Mouse (Mus musculus) R1 (cell line): ENCODE measurements around the gene Ctu2.
A peak's percentile ranks its signal among the peaks of the same experiment; 100 is the strongest.

ENCODE experiments used
- DNase-seq: peaks from one replicate; pipeline ENCODE4 v3.0.0-alpha.2; 2018; ENCODE audit warnings: low read depth, low spot score

The Ctu2 gene

GRCm38 (mm10) chr8:122445203-122445602 is 30.7 kb upstream of the Ctu2 start:
- DNase-seq, result no peak

- DNase-seq, result no peak
Measured at GRCm38 (mm10) chr8:122451161-122451703, 24.7 kb upstream of the Ctu2 start.

- no peak for DNase-seq
Measured at GRCm38 (mm10) chr8:122452154-122452553, 23.8 kb upstream of the Ctu2 start.

GRCm38 (mm10) chr8:122454409-122454808 is 21.5 kb upstream of the Ctu2 start:
- DNase-seq, result no peak

- no peak for DNase-seq
Measured at GRCm38 (mm10) chr8:122457171-122457570, 18.8 kb upstream of the Ctu2 start.

- peak; percentile 70 for DNase-seq
Measured at GRCm38 (mm10) chr8:122459218-122459900, 16.6 kb upstream of the Ctu2 start.

- DNase-seq, result no peak
Measured at GRCm38 (mm10) chr8:122459990-122460389, 16.0 kb upstream of the Ctu2 start.

GRCm38 (mm10) chr8:122460524-122461472 is 15.1 kb upstream of the Ctu2 start, which contains the start of gene Snai3:
TSS of gene Snai3 (minus strand) at chr8:122460733.
- peak; percentile 76 for DNase-seq

- DNase-seq, result peak; percentile 77
Measured at GRCm38 (mm10) chr8:122461473-122462148, 14.3 kb upstream of the Ctu2 start.

GRCm38 (mm10) chr8:122462510-122462909 is 13.4 kb upstream of the Ctu2 start:
- no peak for DNase-seq

GRCm38 (mm10) chr8:122463651-122464640 is 12.0 kb upstream of the Ctu2 start:
- DNase-seq, result no peak

- no peak for DNase-seq
Measured at GRCm38 (mm10) chr8:122464985-122465384, 11.0 kb upstream of the Ctu2 start.

- DNase-seq, result no peak
Measured at GRCm38 (mm10) chr8:122467816-122468215, 8.1 kb upstream of the Ctu2 start.

GRCm38 (mm10) chr8:122469407-122469806 is 6.5 kb upstream of the Ctu2 start:
- no peak for DNase-seq

- DNase-seq, result no peak
Measured at GRCm38 (mm10) chr8:122469965-122470364, 6.0 kb upstream of the Ctu2 start.

GRCm38 (mm10) chr8:122470691-122471090 is 5.3 kb upstream of the Ctu2 start:
- no peak for DNase-seq

GRCm38 (mm10) chr8:122473911-122474421 is 2.0 kb upstream of the Ctu2 start:
- no peak for DNase-seq

GRCm38 (mm10) chr8:122474951-122475560 is 887 bp upstream of the Ctu2 start:
- no peak for DNase-seq

- no peak for DNase-seq
Measured at GRCm38 (mm10) chr8:122482448-122482847, 6.5 kb downstream of the Ctu2 start.

- DNase-seq, result peak; percentile 49
Measured at GRCm38 (mm10) chr8:122483877-122484276, 7.9 kb downstream of the Ctu2 start.
